Mouse (Mus musculus) spleen, adult 12 weeks (tissue): Measurements from ENCODE around the gene Iqschfp.

Experiments
- DNase-seq: peaks from one replicate; pipeline ENCODE4 v3.0.0; 2022; ENCODE audit warnings: low spot score

The Iqschfp gene

DNA sequence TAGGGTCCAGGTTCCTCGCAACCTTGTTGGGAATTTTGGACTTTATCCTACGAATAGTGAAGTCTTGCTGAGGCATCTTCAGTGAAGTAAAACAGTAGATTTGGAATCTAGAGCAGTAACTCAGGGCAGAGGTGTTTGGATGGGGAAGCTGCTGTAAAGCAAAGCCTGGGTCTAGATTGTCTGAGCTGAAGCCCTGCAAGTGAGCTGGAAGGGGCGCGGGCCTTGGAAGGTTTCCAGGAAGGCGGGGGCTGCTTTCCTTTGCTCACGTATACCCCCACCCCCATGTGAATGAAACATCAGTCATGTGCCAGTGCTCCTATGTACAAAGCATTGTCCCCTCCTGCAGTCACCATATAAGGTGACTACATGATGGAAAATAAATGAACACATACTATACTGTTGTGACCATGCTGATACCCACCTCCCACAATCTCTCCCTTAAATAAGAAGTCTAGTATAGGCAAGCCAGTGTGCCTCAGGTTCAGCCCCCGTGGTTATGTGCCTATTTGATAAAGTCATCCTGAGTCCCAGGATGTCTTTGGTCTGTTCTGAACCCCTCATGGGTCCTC, 643.2 kb downstream of the Iqschfp start:
- DNase-seq = no peak

DNA sequence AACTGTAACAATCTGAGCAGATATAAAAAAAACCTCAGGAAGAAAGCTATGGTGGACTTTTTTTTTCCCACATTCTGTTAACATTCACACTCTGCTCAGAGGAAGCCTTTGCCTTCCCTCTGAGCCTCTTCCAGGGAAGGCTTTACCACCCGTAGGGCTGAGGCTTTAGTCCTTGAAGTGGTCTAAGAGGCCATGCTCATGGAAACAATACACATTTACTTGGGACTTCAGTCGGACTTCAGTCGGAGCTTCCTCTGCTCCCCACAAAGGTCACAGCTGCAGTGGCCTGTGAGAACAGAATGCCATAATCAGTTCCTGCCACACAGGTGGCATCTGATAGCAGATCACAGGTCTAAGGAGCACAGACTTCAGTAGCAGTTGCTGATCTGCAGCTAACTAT, 644.0 kb downstream of the Iqschfp start:
- DNase-seq = no peak

GRCm38 (mm10) chr3:68541688-68542087, 649.7 kb downstream of the Iqschfp start:
- no peak for DNase-seq

DNA sequence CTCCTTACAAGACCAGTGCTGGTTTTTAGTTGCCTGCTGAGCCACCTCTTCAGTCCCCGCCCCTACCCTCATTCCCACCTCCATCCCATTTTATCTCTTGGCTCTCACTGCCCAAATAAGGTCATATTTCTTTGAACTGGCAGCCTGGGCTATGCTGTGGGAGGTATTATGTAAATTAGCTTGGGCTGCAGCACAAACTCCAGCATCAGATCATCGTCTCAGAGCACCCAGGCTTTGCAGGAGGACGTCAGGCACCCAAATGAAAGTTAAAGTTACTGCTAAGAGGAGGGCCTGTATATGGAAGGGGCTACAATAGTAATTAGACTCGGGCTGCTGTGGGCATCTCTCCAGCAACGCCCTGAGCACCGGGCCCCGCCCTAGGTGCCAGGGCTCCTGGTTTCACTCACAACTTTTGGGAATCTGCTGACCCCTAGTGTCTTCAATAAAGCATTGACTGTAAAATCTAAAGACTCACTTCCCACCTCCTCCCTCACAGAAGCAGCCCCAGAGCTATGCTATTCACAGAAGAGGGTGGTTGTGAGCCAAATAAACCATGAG, 651.0 kb downstream of the Iqschfp start:
- peak; percentile 23 for DNase-seq

DNA sequence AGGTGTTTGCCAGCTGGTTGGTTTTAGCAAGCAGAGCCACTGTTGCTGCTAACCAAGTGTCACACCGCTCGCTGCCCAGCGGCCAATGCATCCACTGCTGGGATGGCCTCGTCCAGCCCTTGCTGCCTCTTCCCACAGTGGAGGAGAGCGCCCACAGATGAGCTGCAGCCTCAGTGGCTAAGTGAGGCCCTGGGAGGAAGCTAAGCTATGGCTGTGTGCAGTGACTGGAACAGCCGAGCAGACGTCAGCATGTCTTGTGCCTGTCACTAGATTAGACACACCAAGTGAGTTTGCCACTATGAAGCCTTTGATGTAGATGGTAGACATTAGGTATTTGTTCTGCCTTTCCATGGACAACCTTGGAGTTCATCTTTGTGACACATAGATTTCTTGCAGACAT, 652.8 kb downstream of the Iqschfp start:
- no peak for DNase-seq

DNA sequence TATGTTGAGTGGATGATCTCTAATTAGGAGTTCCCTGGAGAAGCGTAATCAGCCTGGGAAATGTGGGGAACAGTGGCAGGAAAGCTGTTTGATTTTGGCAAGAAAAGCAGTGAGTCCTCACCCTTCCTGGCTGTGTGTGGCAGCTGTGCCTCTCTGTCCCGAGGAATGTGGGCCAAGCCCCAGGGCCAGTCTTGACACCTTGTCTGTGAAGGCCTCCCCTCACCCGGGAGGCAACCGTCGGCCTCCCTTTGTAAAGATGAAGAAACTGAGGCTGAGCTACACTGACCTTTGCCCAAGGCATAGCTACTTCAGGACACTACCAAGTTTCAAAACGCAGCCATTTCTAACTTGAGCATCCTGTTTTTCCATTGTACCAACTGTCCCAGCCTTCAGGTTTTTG, 653.9 kb downstream of the Iqschfp start:
- no peak for DNase-seq

- DNase-seq = no peak
Observed at GRCm38 (mm10) chr3:68555087-68555662, 663.1 kb downstream of the Iqschfp start.

- DNase-seq = no peak
Observed at GRCm38 (mm10) chr3:68556891-68557290, 664.9 kb downstream of the Iqschfp start.

- no peak for DNase-seq
Observed at GRCm38 (mm10) chr3:68558744-68559143, 666.7 kb downstream of the Iqschfp start.

GRCm38 (mm10) chr3:68560057-68560456, 668.0 kb downstream of the Iqschfp start:
- DNase-seq = no peak

GRCm38 (mm10) chr3:68562838-68563237, 670.8 kb downstream of the Iqschfp start:
- DNase-seq = no peak

DNA sequence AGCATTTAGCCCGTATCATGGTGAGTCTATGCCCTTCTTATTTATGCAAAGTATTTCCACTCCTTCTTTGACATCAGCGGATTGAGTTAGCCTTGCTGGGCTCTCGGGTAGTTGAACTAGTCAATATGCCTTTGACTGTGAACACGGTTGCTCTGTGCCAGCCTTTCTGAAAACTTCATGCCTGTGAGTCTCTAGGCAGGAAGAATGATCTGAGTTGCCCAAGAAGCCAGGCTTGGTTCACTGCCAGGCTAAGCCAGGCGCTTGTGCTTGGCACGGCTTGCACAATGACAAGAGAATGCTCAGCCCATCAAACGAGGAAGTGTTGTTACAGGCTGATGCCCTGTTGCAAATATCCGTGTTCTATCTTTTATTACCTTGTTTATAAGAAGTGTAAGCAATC, 671.9 kb downstream of the Iqschfp start:
- no peak for DNase-seq

DNA sequence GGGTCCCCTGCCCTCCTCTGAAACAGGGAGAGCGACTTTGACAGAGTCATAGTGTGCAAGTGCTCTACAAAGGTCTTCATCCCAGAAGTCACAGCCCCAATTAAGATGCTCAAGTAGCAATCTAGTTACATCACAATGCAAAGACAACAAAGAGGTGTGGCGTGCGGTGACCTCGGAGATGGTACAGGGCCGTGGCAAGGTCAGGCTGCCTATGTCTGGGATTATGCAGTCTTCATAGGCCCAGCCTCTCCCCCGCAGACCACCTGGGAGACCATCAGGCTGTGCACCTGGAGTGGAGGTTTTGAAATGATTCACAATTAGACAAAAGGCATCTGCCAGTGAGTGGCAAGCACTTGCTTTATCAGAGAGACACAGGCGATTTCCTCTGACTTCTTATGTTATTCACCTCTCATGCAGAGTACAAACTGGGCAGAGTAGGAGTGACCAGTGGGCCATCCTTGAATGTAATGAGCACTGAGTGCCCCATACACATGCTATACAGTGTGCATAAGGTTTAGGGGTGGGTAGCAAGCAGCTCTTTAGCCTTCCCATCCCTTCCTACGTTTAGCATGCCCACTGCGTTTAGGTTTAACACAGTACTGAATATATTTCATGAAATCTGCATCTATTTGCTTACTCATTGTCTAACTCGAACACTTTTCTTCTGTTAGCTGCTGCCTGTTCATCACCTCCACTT, 673.1 kb downstream of the Iqschfp start:
- no peak for DNase-seq

DNA sequence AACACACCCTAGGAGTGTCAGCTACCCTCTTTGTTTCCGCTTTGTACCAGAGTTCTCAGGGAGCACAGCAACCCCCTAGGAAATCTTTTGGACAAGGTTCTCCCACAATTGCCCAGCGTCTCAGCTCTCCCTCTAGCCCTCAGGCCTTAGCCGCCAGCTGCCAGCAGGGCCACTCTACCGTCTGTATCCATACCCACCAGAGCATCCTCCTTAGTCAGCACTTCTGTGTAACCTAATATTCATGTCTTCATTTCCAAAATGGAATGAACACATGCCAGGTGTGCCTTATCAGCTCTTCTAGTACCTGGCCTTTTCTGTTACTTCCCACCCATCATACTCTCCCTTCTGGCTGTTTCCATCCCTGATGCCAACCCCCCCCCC, 673.6 kb downstream of the Iqschfp start:
- DNase-seq = no peak

GRCm38 (mm10) chr3:68567581-68567980, 675.5 kb downstream of the Iqschfp start:
- no peak for DNase-seq

DNA sequence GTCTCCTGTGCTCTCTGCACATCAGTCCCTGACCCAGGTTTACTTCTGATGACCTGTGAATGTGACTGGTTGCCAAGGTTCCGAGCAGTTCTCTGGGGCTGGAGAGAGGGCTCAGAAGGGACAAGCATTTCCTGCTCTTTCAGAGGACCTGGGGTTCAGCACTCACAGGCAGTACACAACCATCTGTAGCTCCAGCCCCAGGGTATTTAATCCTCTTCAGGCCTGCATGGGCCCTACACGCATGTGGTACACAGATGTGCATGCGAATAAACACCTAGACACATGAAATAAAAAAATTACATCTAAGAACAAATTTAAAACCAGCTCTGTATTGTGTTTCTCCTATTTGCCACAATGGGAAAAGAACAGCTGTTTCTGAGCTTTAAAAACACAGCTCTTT, 676.1 kb downstream of the Iqschfp start:
- DNase-seq = no peak

DNA sequence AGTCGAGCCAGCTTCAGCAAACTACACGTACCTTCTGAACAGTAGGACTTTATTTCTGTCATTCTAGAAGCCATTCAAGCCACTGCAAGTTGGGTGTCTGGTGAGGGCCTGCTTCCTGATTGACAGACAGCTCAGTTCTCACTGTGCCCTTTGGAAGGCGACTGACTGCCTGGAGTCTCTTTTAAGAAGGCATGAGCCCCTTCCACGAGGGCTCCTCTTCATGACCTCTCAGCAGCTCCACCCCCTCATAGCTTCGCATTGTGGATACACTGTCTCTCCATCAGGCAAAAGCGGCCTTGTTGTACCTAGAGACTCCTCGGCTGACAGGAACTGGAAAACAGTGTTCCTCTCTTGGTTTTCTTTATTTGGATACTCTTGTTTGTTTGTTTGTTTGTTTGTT, 676.7 kb downstream of the Iqschfp start:
- no peak for DNase-seq

- no peak for DNase-seq
Observed at GRCm38 (mm10) chr3:68570319-68570718, 678.3 kb downstream of the Iqschfp start.

- no peak for DNase-seq
Observed at GRCm38 (mm10) chr3:68572249-68573225, 680.5 kb downstream of the Iqschfp start.

- DNase-seq = no peak
Observed at GRCm38 (mm10) chr3:68573226-68573624, 681.2 kb downstream of the Iqschfp start.

- no peak for DNase-seq
Observed at GRCm38 (mm10) chr3:68574097-68574496, 682.1 kb downstream of the Iqschfp start.

DNA sequence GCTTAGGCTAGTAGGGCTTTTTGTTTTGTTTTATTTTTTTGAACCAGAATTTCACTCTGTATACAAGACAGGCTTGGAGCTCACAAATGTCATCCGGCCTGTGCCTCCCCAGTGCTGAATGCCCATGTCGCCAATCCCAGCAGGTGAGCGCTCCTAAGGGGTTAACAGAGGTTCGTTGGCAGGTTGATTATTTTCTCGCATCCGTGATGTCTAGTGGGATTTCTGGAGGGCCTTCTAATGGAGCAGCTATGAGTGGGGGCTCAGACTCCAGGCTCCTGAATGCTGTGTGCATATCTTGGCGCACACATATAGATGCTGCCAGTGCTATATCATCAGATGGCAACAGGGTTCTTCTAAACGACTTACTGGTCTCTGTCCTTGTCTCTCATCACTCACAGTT, 682.5 kb downstream of the Iqschfp start:
- DNase-seq = no peak
